Mouse (Mus musculus) kidney, embryonic 14.5 days (tissue): ENCODE measurements around the gene Atp5l. TPM values are rescaled to one million over a fixed set of nuclear protein-coding genes. Genes with fewer than 3 reads are reported as not detected.

ENCODE experiments used
- polyA plus RNA-seq: library from polyadenylated mRNA; unstranded; fragments of >200 nt; fragmentation: Nextera tagmentation; extraction: Ambion mirVana; gene quantifications from 2 replicates; pipeline ENCODE4 v1.2.1, GENCODE M21; 2014

Atp5l gene
- polyA plus RNA-seq, 1 experiment from 2014 or later = 674 TPM

Other genes with a start within 250 kb of the Atp5l start
- gene Treh, start 247.5 kb downstream of the Atp5l start, polyA plus RNA-seq = not detected in 2 replicates
- gene Phldb1, start 185.5 kb downstream of the Atp5l start, polyA plus RNA-seq = 24.9 and 28.7 TPM in 2 replicates
- gene Arcn1, start 152.9 kb downstream of the Atp5l start, polyA plus RNA-seq = 116 and 219 TPM in 2 replicates
- gene Ift46, start 152.8 kb downstream of the Atp5l start, polyA plus RNA-seq = 122 and 131 TPM in 2 replicates
- 8.1 and 10.8 TPM in 2 replicates for gene Tmem25, start 121.4 kb downstream of the Atp5l start, polyA plus RNA-seq
- 22.5 and 31.0 TPM in 2 replicates for gene Ttc36, start 117.7 kb downstream of the Atp5l start, polyA plus RNA-seq
- gene Kmt2a, start 39.4 kb downstream of the Atp5l start, polyA plus RNA-seq = 14.9 and 15.2 TPM in 2 replicates
- 25.6 and 38.2 TPM in 2 replicates for gene Ube4a, start 44.9 kb upstream of the Atp5l start, polyA plus RNA-seq
- not detected in 2 replicates for gene Cd3g, start 59.7 kb upstream of the Atp5l start, polyA plus RNA-seq
- gene Cd3d, start 61.0 kb upstream of the Atp5l start, polyA plus RNA-seq = not detected in 2 replicates
- gene Cd3e, start 88.9 kb upstream of the Atp5l start, polyA plus RNA-seq = not detected in 2 replicates
- gene Mpzl2, start 119.1 kb upstream of the Atp5l start, polyA plus RNA-seq = 11.0 and 22.2 TPM in 2 replicates
- 2.3 and 3.0 TPM in 2 replicates for gene Mpzl3, start 134.4 kb upstream of the Atp5l start, polyA plus RNA-seq
- gene Jaml, start 158.4 kb upstream of the Atp5l start, polyA plus RNA-seq = 0.46 TPM in 1 of 2 replicates, not detected in the other
- 4.6 and 5.3 TPM in 2 replicates for gene Scn2b, start 197.0 kb upstream of the Atp5l start, polyA plus RNA-seq
- gene Scn4b, start 217.7 kb upstream of the Atp5l start, polyA plus RNA-seq = 0.11 and 0.16 TPM in 2 replicates